Mouse (Mus musculus) limb, embryonic 12.5 days (tissue): ENCODE results near the gene Gadd45g. TPM values are rescaled to one million over a fixed set of nuclear protein-coding genes. Genes with fewer than 3 reads are reported as not detected.

Experiments
- ATAC-seq: fragments of 200-750 bp; cut with Nextera tagmentation; 2 replicates; pipeline ENCODE4 v1.8.0; 2017; ENCODE audit warnings: low read depth, moderate TSS enrichment; ENCODE audit not compliant: insufficient number of reproducible peaks, insufficient read depth, low FRiP score, low TSS enrichment
- H3K27ac ChIP-seq: fragments of 300-500 bp; sonication (generic); 2 replicates; pipeline ENCODE4 v1.5.1; 2016; ENCODE audit warnings: mild to moderate bottlenecking, moderate library complexity
- H3K27me3 ChIP-seq: fragments of 300-500 bp; sonication (generic); 2 replicates; pipeline ENCODE4 v1.6.1; 2016; ENCODE audit warnings: mild to moderate bottlenecking, moderate library complexity
- H3K36me3 ChIP-seq: fragments of 300-500 bp; sonication (generic); 2 replicates; pipeline ENCODE4 v1.6.1; 2016; ENCODE audit warnings: mild to moderate bottlenecking, moderate library complexity
- H3K4me1 ChIP-seq: fragments of 300-500 bp; sonication (generic); replicated peaks from 2 replicates; pipeline ENCODE4 v1.6.1; 2016
- H3K4me2 ChIP-seq: fragments of 300-500 bp; sonication (generic); 2 replicates; pipeline ENCODE4 v1.6.1; 2016; ENCODE audit warnings: mild to moderate bottlenecking, moderate library complexity
- H3K4me3 ChIP-seq: fragments of 300-500 bp; sonication (generic); replicated peaks from 2 replicates; pipeline ENCODE4 v1.5.1; 2016; ENCODE audit warnings: mild to moderate bottlenecking
- H3K9ac ChIP-seq: fragments of 300-500 bp; sonication (generic); replicated peaks from 2 replicates; pipeline ENCODE4 v1.6.1; 2016; ENCODE audit warnings: mild to moderate bottlenecking, moderate library complexity
- H3K9me3 ChIP-seq: fragments of 300-500 bp; sonication (generic); 2 replicates; pipeline ENCODE4 v1.6.1; 2016; ENCODE audit warnings: mild to moderate bottlenecking, moderate library complexity
- WGBS: fragments of 180-500 bp; shearing (Covaris S2); methylation state at CpG from one replicate; pipeline ENCODE4 v1.1.7; 2016; 5-methylcytosine and 5-hydroxymethylcytosine counted together
- polyA plus RNA-seq: library from polyadenylated mRNA; unstranded; fragments of >200 nt; fragmentation: Nextera tagmentation; extraction: Ambion mirVana; gene quantifications from 2 replicates; pipeline ENCODE4 v1.2.1, GENCODE M21; 2016

Gadd45g gene
- polyA plus RNA-seq, 1 experiment from 2014 or later, result 35.6 TPM

DNA sequence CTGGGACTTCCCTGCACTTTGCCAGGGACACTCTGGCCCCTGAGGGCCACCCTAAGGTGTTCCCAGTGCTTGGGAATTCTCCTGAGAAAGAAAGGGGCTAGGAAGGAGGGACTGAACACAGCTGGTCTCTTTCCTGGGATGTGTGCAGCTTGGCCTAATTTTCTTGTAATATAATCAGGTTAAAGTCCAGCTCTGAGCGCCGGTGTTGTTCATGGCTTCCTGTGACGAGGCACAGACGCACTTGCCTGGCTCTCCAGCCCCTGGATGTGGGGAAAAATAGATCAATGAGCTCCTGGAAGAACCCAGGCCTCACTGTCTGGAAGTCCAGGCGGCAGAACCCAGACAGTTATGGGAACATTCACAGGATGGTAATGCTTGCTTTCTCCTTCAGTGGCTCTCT, 10.7 kb downstream of the Gadd45g start:
- Histone ChIP-seq H3K4me3 (no peak overlapping the region), H3K9me3 (no peaks in the 10 kb centered on the region), H3K36me3 (no peaks in the 10 kb centered on the region), H3K4me1 (peaks cover 31% of the 10 kb centered on the region), H3K9ac (no peak overlapping the region), H3K27ac (peak overlapping the region; percentile 46; the same call in 1 of the 2 replicates), H3K4me2 (no peak overlapping the region), H3K27me3 (peaks cover 7% of the 10 kb centered on the region; the same call in 1 of the 2 replicates)
- WGBS, result 19% methylated on average over 5 of the region's 5 CpGs
- ATAC-seq, result no peak

DNA sequence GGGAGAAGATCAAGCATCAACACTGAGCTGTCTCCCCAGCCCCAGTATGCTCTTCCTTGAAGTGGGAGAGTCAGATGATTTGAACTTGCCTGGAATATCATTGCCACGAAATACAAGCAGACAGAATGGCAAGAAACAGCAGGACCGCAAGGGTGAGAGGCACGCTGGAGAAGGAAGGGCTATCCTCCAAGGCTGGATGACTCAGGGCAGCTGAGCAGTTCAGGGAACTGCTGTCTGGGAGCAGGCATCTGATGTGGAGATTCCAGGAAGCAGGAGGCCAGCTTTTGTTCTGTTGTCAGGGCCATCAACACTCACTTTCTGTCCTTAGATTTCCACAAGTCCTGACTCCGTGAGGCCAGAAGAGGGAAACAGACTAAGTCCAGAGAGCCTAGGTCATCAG, 12.0 kb downstream of the Gadd45g start:
- Histone ChIP-seq H3K4me3 (no peak overlapping the region), H3K4me2 (no peak overlapping the region), H3K9me3 (no peaks in the 10 kb centered on the region), H3K36me3 (no peaks in the 10 kb centered on the region), H3K27ac (no peak overlapping the region), H3K9ac (no peak overlapping the region), H3K27me3 (peaks cover 6% of the 10 kb centered on the region; the same call in 1 of the 2 replicates), H3K4me1 (peaks cover 18% of the 10 kb centered on the region)
- WGBS, result 58% methylated on average over 4 of the region's 4 CpGs
- no peak for ATAC-seq

DNA sequence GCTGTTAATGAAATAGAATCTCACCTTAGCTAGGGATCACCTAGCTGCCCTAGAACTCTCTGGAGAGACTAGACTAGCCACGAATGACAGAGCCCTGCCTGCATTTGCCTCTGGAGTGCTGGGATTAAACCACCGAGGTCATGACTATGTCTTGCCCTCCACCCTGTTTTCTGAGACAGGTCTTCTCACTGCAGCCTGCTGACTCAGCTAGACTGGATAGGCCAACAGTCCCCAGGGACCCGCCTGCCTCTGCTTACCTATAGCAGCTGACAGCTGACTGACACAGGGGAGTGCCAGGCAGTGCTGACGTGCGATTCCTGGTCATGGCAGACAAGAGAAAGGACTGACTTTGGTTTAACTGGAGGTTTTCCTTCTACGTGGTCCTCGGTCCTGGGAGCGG, 12.7 kb downstream of the Gadd45g start:
- no peak for ATAC-seq
- no peak overlapping the region for H3K4me3 ChIP-seq
- H3K4me1 ChIP-seq, result peaks cover 11% of the 10 kb centered on the region
- H3K9me3 ChIP-seq, result no peaks in the 10 kb centered on the region
- H3K9ac ChIP-seq, result no peak overlapping the region
- H3K27ac ChIP-seq, result no peak overlapping the region
- 88% methylated on average over 8 of the region's 8 CpGs for WGBS
- no peaks in the 10 kb centered on the region for H3K36me3 ChIP-seq
- 0 out of 2 replicates have a peak, but pooled peaks cover under 1% of the 10 kb centered on the region for H3K27me3 ChIP-seq
- H3K4me2 ChIP-seq, result no peak overlapping the region

DNA sequence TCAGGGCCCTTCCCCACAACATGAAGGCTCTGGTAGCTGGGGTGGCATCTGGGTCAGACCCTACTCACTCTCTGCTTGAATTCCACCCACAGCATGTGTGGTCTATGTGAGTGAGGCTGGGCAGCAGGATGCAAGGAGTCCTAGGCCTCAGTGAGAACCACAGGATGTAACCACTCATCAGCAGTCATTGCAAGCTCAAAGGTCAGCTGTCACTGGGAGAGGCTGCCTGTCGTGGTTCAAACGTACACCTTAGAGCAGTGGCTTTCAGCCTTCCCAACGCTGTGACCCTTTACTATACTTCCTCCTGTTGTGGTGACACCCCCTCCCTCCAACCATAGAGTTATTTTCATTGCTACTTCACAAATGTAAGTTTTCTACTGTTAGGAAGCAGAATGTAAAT, 13.3 kb downstream of the Gadd45g start:
- WGBS, result 58% methylated on average over 3 of the region's 3 CpGs
- peaks cover 11% of the 10 kb centered on the region for H3K4me1 ChIP-seq
- H3K9me3 ChIP-seq, result no peaks in the 10 kb centered on the region
- no peak for ATAC-seq
- H3K9ac ChIP-seq, result no peak overlapping the region
- H3K36me3 ChIP-seq, result no peaks in the 10 kb centered on the region
- no peak overlapping the region for H3K4me3 ChIP-seq
- no peak overlapping the region for H3K27ac ChIP-seq
- H3K4me2 ChIP-seq, result no peak overlapping the region
- H3K27me3 ChIP-seq, result no peaks in the 10 kb centered on the region

DNA sequence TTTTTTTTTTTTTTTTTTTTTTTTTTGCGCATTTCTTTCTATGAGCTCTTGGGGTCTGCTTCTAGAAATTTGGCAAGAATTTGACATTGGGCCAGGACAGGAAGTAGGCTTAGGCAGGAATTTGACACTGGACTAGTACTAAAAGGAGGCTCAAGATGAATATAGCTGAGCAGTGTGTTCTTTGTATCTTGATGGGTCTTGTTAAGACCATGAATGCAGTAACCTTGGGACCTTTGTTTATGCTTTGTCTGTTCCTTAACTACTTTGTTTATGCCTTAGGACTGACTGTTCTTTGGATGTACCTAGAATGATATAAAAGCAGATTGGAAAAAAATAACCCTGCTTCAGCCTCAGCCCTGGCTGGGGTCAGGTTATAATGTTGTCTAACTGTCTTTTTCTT, 16.3 kb downstream of the Gadd45g start:
- Histone ChIP-seq H3K4me1 (peaks cover 15% of the 10 kb centered on the region), H3K27ac (no peak overlapping the region), H3K4me3 (no peak overlapping the region), H3K27me3 (peaks cover 3% of the 10 kb centered on the region; the same call in 1 of the 2 replicates), H3K36me3 (no peaks in the 10 kb centered on the region), H3K9me3 (no peaks in the 10 kb centered on the region), H3K9ac (no peak overlapping the region), H3K4me2 (no peak overlapping the region)
- no peak for ATAC-seq
- WGBS, result 84% methylated on average over 1 of the region's 1 CpGs

DNA sequence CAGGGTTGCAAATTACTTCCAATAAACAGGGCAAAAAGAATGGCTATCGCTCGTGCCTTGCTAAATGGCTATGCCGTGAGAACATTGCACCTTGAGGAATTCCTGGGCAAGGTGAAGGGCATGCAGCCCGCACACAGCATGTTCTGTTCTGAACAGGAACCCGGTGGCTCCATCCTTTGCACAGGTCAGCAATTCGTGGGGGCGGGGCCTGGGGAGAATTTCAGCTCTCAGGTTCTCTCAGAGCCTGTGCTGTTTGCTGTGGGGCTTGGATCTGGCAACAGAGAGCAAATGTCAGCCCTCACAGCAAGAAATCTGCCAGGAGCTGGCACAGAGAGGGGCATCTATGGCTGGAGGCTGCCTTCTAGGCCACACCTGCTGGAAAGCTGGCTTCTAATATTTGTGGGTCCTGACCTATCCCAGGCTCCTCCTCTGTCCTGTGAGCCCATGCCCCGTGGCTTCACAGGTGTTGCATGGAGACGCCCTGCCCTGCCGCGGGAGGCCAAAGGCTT, 19.7 kb downstream of the Gadd45g start:
- no peak for ATAC-seq
- Histone ChIP-seq H3K27me3 (peaks cover 3% of the 10 kb centered on the region; the same call in 1 of the 2 replicates), H3K27ac (0 out of 2 replicates have a peak overlapping the region, but pooled peaks have one; percentile 2), H3K4me1 (peaks cover 27% of the 10 kb centered on the region), H3K36me3 (no peaks in the 10 kb centered on the region), H3K9me3 (no peaks in the 10 kb centered on the region), H3K9ac (no peak overlapping the region), H3K4me3 (no peak overlapping the region), H3K4me2 (no peak overlapping the region)
- WGBS, result 58% methylated on average over 11 of the region's 11 CpGs

DNA sequence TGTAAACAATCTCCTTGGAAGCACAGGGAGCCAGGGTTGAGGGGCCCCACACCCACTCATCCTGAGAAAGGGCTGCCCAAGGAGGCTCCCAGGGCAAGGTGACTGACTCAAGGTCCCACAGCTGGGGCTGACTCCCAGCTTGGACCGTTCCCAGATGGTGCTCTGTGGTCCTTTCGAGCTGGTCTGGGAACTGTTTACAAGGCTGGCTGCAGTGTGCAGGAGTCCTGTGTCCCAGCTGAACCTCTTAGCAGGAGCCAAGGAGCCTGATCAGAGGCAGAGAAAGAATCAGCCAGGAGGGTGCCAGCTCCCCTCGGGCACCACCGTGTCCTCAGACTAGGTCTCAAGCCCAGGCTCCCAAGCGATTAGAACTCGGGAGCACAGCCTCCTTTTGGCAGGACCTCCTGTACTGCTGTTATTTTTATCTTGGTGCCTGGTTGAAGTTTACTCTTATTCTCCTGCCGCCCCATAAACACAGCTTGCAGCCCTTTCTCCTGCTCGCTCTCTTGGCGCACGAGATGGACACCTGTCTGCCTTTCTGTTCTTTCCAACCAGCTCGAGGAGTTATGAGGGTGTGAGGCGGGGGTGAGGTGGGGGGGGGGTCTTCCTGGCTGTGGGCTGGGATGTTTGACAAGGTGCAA, 22.1 kb downstream of the Gadd45g start:
- Histone ChIP-seq H3K4me3 (no peak overlapping the region), H3K4me1 (peaks cover 27% of the 10 kb centered on the region), H3K4me2 (peak overlapping the region; percentile 23), H3K27ac (peak overlapping the region; percentile 53; the same call in 1 of the 2 replicates), H3K9me3 (no peaks in the 10 kb centered on the region), H3K36me3 (no peaks in the 10 kb centered on the region), H3K9ac (no peak overlapping the region), H3K27me3 (peaks cover 3% of the 10 kb centered on the region)
- ATAC-seq, result no peak
- 26% methylated on average over 12 of the region's 12 CpGs for WGBS

DNA sequence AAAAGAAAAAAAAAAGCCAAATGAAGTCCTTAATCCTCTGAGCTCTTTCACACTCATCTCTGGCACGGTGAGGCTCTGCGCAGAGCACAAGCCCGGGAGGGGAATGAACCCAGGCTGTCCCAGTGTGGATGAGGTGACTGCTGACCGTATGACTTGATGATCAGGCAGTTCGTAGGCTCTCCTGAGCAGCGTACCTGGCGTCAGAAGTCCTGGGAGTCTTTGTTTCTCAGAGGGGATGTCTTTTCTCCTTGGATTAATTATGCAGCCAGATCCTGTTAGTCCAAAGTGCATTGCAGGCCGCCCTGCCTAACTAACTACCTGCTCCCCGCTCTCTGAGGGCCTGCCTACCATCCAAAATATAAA, 22.6 kb downstream of the Gadd45g start:
- H3K27ac ChIP-seq, result no peak overlapping the region
- H3K4me1 ChIP-seq, result peaks cover 27% of the 10 kb centered on the region
- WGBS, result 57% methylated on average over 9 of the region's 9 CpGs
- H3K4me2 ChIP-seq, result peak overlapping the region; percentile 23; the same call in 1 of the 2 replicates
- ATAC-seq, result no peak
- H3K27me3 ChIP-seq, result peaks cover 3% of the 10 kb centered on the region
- no peak overlapping the region for H3K4me3 ChIP-seq
- H3K36me3 ChIP-seq, result no peaks in the 10 kb centered on the region
- no peaks in the 10 kb centered on the region for H3K9me3 ChIP-seq
- no peak overlapping the region for H3K9ac ChIP-seq

DNA sequence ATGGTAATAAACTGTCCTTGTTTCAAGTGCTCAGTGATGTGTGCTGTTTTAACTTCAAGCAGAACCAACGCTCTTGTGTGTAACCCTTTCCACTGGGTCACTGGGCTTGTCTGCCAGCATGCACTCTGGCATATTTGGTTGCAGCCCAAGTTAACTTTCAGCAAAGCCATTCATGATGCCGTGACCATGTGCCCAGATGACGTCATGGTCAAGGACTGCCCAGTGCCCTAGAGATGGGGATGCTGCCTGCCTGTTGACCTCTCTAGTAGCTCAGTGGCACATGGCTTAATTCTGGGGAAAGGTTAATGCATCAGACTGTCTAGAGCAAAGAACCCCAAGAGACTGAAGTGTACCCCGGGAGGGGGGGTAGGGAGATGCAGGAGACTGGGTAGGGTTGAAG, 24.7 kb downstream of the Gadd45g start:
- Histone ChIP-seq H3K4me2 (no peak overlapping the region), H3K36me3 (no peaks in the 10 kb centered on the region), H3K27me3 (no peaks in the 10 kb centered on the region; the same call in 1 of the 2 replicates), H3K9me3 (no peaks in the 10 kb centered on the region), H3K27ac (no peak overlapping the region), H3K4me1 (peaks cover 21% of the 10 kb centered on the region), H3K4me3 (no peak overlapping the region), H3K9ac (no peak overlapping the region)
- no peak for ATAC-seq
- WGBS, result 93% methylated on average over 4 of the region's 4 CpGs

DNA sequence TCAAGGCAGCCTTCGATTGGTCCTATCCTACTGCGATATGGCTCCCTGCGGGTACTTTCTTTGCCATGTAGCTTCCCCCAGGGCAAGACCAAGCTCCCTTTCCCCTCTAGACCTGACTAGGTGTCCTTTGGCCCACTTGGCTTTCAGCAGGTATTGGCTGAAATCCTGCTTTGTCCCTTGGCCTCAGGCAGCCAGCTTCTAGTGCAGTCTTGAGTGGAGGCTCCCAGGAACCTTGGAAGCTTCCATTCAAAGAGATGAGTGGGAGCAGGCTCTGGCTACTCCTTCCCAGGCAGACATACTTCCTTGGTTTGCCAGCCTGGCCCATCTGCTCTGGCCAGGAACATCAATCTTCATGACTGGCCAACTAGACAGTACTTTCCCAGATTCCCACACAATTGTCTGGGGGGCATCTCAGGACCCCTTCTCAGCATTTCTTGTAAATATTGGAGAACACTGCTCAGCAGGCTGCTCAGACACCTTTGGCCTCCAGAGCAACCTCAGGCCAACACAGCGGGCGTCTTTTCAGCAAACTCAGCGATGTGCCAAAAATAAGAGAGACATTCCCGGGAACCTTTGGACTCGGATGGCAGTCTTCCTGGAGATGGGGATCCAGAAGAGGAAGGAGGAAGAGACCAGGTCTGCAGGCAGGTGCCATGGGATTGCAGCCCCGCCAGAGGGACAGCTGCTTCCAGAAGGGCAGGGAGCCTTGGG, 25.9 kb downstream of the Gadd45g start:
- Histone ChIP-seq H3K9me3 (no peaks in the 10 kb centered on the region), H3K4me1 (peaks cover 16% of the 10 kb centered on the region), H3K27ac (no peak overlapping the region), H3K9ac (no peak overlapping the region), H3K27me3 (no peaks in the 10 kb centered on the region; the same call in 1 of the 2 replicates), H3K4me2 (no peak overlapping the region), H3K36me3 (no peaks in the 10 kb centered on the region), H3K4me3 (no peak overlapping the region)
- 93% methylated on average over 9 of the region's 9 CpGs for WGBS
- no peak for ATAC-seq

DNA sequence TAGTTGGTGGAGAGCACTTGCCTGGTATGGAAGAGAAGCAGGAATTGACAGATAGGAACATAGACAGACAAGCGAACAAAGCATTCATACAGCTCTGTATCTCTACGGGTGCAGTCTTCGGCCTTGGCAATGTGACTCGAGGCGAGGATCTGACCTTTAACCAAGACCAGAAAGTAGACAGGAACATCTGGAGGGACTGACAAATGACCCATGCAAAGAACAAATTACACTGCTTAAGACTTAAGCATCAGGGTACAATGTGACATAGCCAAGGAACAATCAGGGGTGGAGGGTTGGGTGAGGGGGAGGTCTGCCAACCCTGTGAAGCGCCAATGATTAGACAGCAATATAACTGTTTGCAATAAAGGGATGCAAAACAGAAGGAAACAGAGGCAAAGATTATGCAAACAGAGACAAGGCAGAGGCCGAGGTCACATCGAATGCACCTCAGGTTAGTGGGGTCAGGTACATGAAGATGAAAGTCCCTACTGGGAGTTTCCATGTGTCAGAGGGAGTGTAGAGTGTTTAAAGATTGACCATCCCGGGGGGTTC, 26.6 kb downstream of the Gadd45g start:
- no peak for ATAC-seq
- WGBS, result 91% methylated on average over 9 of the region's 9 CpGs
- no peaks in the 10 kb centered on the region for H3K36me3 ChIP-seq
- no peak overlapping the region for H3K27ac ChIP-seq
- no peak overlapping the region for H3K4me3 ChIP-seq
- H3K27me3 ChIP-seq, result no peaks in the 10 kb centered on the region; the same call in 1 of the 2 replicates
- H3K4me2 ChIP-seq, result no peak overlapping the region
- no peak overlapping the region for H3K9ac ChIP-seq
- peaks cover 14% of the 10 kb centered on the region for H3K4me1 ChIP-seq
- no peaks in the 10 kb centered on the region for H3K9me3 ChIP-seq
